Mouse (Mus musculus): ENCODE measurements around the gene Nrxn1. TPM values are rescaled to one million over a fixed set of nuclear protein-coding genes. Genes with fewer than 3 reads are reported as not detected.

Nrxn1 gene
- polyA plus RNA-seq, 1 experiment = not detected

DNA sequence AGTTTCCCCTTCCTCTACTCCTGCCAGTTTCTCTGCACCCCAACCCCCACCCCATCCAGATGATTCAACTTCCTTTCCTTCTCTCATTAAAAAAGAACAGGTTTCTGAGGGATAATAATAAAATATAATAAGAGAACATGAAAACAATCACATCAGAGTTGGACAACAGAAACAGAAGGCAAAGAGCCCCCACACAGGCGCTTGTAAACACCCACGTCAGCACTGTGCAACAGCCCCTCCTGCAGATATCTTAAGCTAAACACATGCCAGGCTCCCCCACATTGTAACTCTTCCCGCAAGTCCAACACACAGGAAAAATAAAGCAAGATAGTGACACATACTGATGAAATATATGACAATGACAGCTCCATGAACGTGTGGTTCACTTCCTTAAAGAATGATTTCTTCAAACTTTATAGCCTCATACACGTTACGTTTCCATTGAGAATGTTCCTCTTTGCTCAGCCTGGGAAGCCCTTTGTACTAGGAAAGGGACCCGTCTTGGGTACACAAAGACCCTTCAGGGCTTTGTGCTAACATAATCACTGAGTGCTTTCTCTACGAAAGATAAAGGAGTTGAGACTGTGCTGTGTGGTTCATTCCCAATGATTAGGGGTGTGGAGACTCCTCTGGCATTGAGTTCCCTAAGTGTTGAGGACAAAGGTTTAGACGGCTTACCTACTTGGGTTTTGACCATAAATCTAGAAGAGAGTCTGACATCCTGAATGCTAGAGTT is 497.9 kb downstream of the Nrxn1 start:
- no peak overlapping the region for H3K4me3 ChIP-seq (ENCODE audit: insufficient read depth, low read depth, low read length)
- no peak overlapping the region for H3K27ac ChIP-seq (ENCODE audit: insufficient read depth, low read depth, low read length)
- no peaks in the 10 kb centered on the region for H3K4me1 ChIP-seq (ENCODE audit: control insufficient read depth, insufficient read depth, low read length)
- TF ChIP-seq POLR2A (IDR thresholded peaks at IDR 0.05; ENCODE audit: insufficient read depth, low read depth, low read length) (no peak), CTCF (IDR thresholded peaks at IDR 0.05; ENCODE audit: insufficient read depth, low read depth, low read length) (no peak)
- WGBS = 63% methylated on average over 9 of the region's 9 CpGs

- Histone ChIP-seq H3K27ac (ENCODE audit: insufficient read depth, low read depth, low read length) (no peak overlapping the region), H3K4me1 (ENCODE audit: control insufficient read depth, insufficient read depth, low read length) (no peaks in the 10 kb centered on the region), H3K4me3 (ENCODE audit: insufficient read depth, low read depth, low read length) (no peak overlapping the region)
- no peak for TF ChIP-seq CTCF (IDR thresholded peaks at IDR 0.05; ENCODE audit: insufficient read depth, low read depth, low read length)
- no peak for TF ChIP-seq POLR2A (IDR thresholded peaks at IDR 0.05; ENCODE audit: insufficient read depth, low read depth, low read length)
These were observed 506.0 kb downstream of the Nrxn1 start for GRCm38 (mm10) chr17:90586891-90587290.

DNA sequence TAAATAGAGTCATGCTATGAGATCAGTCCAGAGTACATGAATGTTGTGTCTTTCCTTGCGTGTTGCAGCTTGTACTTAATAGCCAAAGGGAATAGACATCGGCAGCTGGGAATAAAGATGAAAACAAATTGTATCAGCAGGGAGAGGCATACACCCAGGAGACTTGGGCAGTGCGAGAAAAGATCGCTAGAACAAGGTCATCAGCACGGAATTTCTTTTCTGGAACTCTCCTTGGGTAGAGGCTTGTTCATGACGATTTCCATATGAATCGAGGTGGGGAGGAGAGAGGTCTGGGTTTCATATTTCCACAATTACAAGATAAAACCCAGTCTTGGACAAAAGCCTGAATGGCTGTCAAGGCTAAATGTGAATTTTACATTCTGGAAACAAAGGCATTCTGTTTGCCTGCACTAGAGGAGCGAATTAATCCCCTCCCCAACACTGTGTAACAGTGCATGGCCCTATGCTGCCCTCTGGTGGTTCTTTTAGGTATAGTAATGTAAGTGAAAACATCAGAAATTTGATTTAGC is 508.1 kb downstream of the Nrxn1 start:
- Histone ChIP-seq H3K4me3 (ENCODE audit: insufficient read depth, low read depth, low read length) (no peak overlapping the region), H3K4me1 (ENCODE audit: control insufficient read depth, insufficient read depth, low read length) (no peaks in the 10 kb centered on the region), H3K27ac (ENCODE audit: insufficient read depth, low read depth, low read length) (0 out of 2 replicates have a peak overlapping the region, but pooled peaks have one; percentile 58)
- 12% methylated on average over 8 of the region's 8 CpGs for WGBS
- TF ChIP-seq POLR2A (IDR thresholded peaks at IDR 0.05; ENCODE audit: insufficient read depth, low read depth, low read length) (no peak), CTCF (IDR thresholded peaks at IDR 0.05; ENCODE audit: insufficient read depth, low read depth, low read length) (no peak)

GRCm38 (mm10) chr17:90583826-90584534 is 508.9 kb downstream of the Nrxn1 start:
- TF ChIP-seq CTCF (IDR thresholded peaks at IDR 0.05; ENCODE audit: insufficient read depth, low read depth, low read length) = no peak
- no peak for TF ChIP-seq POLR2A (IDR thresholded peaks at IDR 0.05; ENCODE audit: insufficient read depth, low read depth, low read length)
- 61% methylated on average over 12 of the region's 12 CpGs for WGBS
- no peaks in the 10 kb centered on the region for H3K4me1 ChIP-seq (ENCODE audit: control insufficient read depth, insufficient read depth, low read length)
- no peak overlapping the region for H3K27ac ChIP-seq (ENCODE audit: insufficient read depth, low read depth, low read length)
- H3K4me3 ChIP-seq (ENCODE audit: insufficient read depth, low read depth, low read length) = no peak overlapping the region

DNA sequence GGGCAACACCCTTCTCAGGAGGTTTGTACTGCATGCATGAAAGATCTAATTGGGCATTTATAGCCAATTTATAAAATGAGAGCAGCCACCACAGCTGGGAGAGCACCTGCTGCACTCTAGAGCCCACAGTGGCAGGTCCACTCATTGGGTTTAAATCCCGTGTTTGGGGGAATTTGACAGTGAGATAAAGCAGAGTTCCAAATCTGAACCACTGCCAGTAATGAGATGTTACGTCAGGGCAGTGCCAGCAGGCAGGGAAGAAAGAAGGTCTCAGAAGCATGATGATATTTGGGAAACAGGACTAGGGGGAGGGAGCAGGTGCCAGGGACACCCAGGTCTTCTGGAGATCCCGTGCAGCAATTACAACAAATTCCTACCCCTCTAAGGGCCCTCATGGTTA is 509.7 kb downstream of the Nrxn1 start:
- Histone ChIP-seq H3K4me3 (ENCODE audit: insufficient read depth, low read depth, low read length) (no peak overlapping the region), H3K27ac (ENCODE audit: insufficient read depth, low read depth, low read length) (no peak overlapping the region), H3K4me1 (ENCODE audit: control insufficient read depth, insufficient read depth, low read length) (no peaks in the 10 kb centered on the region)
- TF ChIP-seq POLR2A (IDR thresholded peaks at IDR 0.05; ENCODE audit: insufficient read depth, low read depth, low read length) = no peak
- TF ChIP-seq CTCF (IDR thresholded peaks at IDR 0.05; ENCODE audit: insufficient read depth, low read depth, low read length) = no peak
- 36% methylated on average over 3 of the region's 3 CpGs for WGBS

DNA sequence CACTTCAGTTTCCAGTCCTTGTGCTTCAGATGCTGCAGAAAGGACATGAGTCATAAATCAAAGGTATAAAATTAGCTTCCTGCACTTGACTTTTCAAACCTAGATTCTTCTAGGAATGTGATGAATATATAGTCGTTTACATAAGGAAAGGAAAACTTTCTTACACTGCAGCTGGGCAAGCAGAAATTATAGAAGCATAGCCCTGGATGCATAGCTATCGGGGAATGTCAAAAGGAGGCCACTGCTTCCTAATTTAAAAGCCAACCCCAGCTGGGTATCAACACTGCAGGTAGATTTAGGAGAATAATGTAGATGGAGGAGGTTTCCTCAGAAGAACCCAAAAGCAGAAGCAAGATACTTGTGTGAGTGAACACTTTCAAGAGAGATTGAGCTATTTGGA is 523.0 kb downstream of the Nrxn1 start:
- no peak overlapping the region for H3K27ac ChIP-seq (ENCODE audit: insufficient read depth, low read depth, low read length)
- no peak for TF ChIP-seq POLR2A (IDR thresholded peaks at IDR 0.05; ENCODE audit: insufficient read depth, low read depth, low read length)
- TF ChIP-seq CTCF (IDR thresholded peaks at IDR 0.05; ENCODE audit: insufficient read depth, low read depth, low read length) = no peak
- 58% methylated on average over 2 of the region's 2 CpGs for WGBS
- H3K4me1 ChIP-seq (ENCODE audit: control insufficient read depth, insufficient read depth, low read length) = no peaks in the 10 kb centered on the region
- H3K4me3 ChIP-seq (ENCODE audit: insufficient read depth, low read depth, low read length) = no peak overlapping the region

- no peak overlapping the region for H3K4me3 ChIP-seq (ENCODE audit: insufficient read depth, low read depth, low read length)
- no peak for TF ChIP-seq CTCF (IDR thresholded peaks at IDR 0.05; ENCODE audit: insufficient read depth, low read depth, low read length)
- no peak for TF ChIP-seq POLR2A (IDR thresholded peaks at IDR 0.05; ENCODE audit: insufficient read depth, low read depth, low read length)
- 80% methylated on average over 2 of the region's 2 CpGs for WGBS
- no peaks in the 10 kb centered on the region for H3K4me1 ChIP-seq (ENCODE audit: control insufficient read depth, insufficient read depth, low read length)
- H3K27ac ChIP-seq (ENCODE audit: insufficient read depth, low read depth, low read length) = no peak overlapping the region
These were observed 527.7 kb downstream of the Nrxn1 start for GRCm38 (mm10) chr17:90565186-90565585.

GRCm38 (mm10) chr17:90556376-90556775 is 536.5 kb downstream of the Nrxn1 start:
- Histone ChIP-seq H3K4me3 (ENCODE audit: insufficient read depth, low read depth, low read length) (no peak overlapping the region), H3K27ac (ENCODE audit: insufficient read depth, low read depth, low read length) (no peak overlapping the region), H3K4me1 (ENCODE audit: control insufficient read depth, insufficient read depth, low read length) (no peaks in the 10 kb centered on the region)
- TF ChIP-seq POLR2A (IDR thresholded peaks at IDR 0.05; ENCODE audit: insufficient read depth, low read depth, low read length) = no peak
- no peak for TF ChIP-seq CTCF (IDR thresholded peaks at IDR 0.05; ENCODE audit: insufficient read depth, low read depth, low read length)

DNA sequence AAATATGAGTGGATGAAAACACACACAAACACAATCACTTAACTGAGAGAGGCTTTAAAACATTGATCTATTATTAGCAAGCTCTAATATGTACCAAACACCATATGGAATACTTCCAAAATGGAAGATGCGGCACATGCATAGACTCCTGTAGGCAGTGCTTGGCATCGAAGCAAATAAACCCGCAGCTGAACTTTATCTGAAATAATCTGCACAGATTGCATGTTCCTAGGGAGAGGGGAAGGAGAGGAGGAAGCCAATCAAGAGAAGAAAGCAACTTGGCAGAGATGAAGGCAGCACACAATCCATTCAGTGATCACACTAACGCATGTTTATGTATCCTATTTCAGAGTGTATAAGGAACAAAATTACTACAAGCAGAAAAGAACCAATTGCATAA is 542.5 kb downstream of the Nrxn1 start:
- 62% methylated on average over 4 of the region's 4 CpGs for WGBS
- no peaks in the 10 kb centered on the region for H3K4me1 ChIP-seq (ENCODE audit: control insufficient read depth, insufficient read depth, low read length)
- no peak overlapping the region for H3K4me3 ChIP-seq (ENCODE audit: insufficient read depth, low read depth, low read length)
- TF ChIP-seq POLR2A (IDR thresholded peaks at IDR 0.05; ENCODE audit: insufficient read depth, low read depth, low read length) = no peak
- no peak for TF ChIP-seq CTCF (IDR thresholded peaks at IDR 0.05; ENCODE audit: insufficient read depth, low read depth, low read length)
- no peak overlapping the region for H3K27ac ChIP-seq (ENCODE audit: insufficient read depth, low read depth, low read length)
